ENCODE assay signal across 27 mouse cellular contexts in the genomic region with DNA sequence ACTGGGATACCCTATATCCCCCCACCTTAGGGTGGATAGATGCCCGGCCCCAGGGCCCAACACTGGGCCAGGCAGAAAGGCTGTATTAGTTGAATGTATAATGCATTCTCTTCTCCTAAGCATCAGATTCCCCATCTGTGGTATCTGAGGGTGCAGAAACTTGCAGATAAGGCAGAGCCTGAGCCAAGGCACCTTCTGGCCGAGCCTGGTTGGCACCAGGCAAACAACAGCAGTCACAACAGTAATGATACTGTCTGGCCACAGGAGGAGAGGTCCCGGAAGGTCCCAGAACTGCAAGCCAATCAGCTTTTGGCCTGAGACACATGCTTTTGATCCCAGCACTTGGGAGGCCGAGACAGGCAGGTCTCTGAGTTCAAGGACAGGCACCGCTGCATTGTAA. TPM values are rescaled to one million over a fixed set of nuclear protein-coding genes. Genes with fewer than 3 reads are reported as not detected.
"Had no signal": no experiment of that assay in that cellular context is flagged by ENCODE, and none has a peak within 500 bp of the region (broad histone marks: within the 10 kb centered on the region; RNA-seq: fewer than 3 reads in every experiment).

No protein-coding gene starts in this region.

- ATAC-seq: liver, embryonic 12.5 days; liver, postnatal 0 days; lung, postnatal 0 days; midbrain, embryonic 13.5 days; midbrain, embryonic 15.5 days; midbrain, embryonic 16.5 days had no signal

- DNase-seq: left cerebral cortex, postnatal 4 days; liver; liver, embryonic 13.5 days; liver, postnatal 0 days; lung, adult 18-20 months; lung, adult 2 months; lung, embryonic 14.5 days; lung, postnatal 10 days; lung, postnatal 14 days; lung, postnatal 36 days; lung, postnatal 4 days; midbrain, embryonic 14.5 days had no signal

RNA-seq across cellular contexts. Expression of gene Onecut3, which starts 38.9 kb away (rescaled TPM):
- total RNA-seq: left cerebral cortex, adult 18-20 months; left cerebral cortex, adult 2 months; left cerebral cortex, adult 8-10 months; left cerebral cortex, postnatal 10 days; left cerebral cortex, postnatal 14 days; left cerebral cortex, postnatal 25 days; left cerebral cortex, postnatal 36 days; liver, adult 2 months; megakaryocyte, adult 5-6 weeks; monocyte, adult 5-6 weeks had no signal
